Comparison of ENCODE assay signal across 11 mouse cellular contexts in genomic region chr8:121130522-121130921, GRCm38 (mm10). TPM values are rescaled to one million over a fixed set of nuclear protein-coding genes. Genes with fewer than 3 reads are reported as not detected.
A peak's percentile ranks its signal among the peaks of the same experiment; 100 is the strongest.
DNase-seq lines count a peak whose midpoint lies in the region; ATAC-seq and TF ChIP-seq lines count a peak whose summit lies in the region.
"Had no signal": no experiment of that assay in that cellular context is flagged by ENCODE, and none has a peak within 500 bp of the region (broad histone marks: within the 10 kb centered on the region; RNA-seq: fewer than 3 reads in every experiment).

No protein-coding gene starts in this region.

- ATAC-seq in forebrain, postnatal 0 days, result no peak
- ATAC-seq in forebrain, embryonic 15.5 days (replicated peaks), result no peak
- no peak for ATAC-seq in midbrain, embryonic 13.5 days
- no peak for ATAC-seq in intestine, embryonic 14.5 days (replicated peaks; ENCODE audit: low FRiP score, low TSS enrichment, low read depth)

- no peak overlapping the region for H3K4me2 ChIP-seq in forebrain, postnatal 0 days (ENCODE audit: low read depth)
- H3K4me2 ChIP-seq in forebrain, embryonic 15.5 days (replicated peaks), result no peak overlapping the region
- no peak overlapping the region for H3K4me2 ChIP-seq in midbrain, embryonic 13.5 days (replicated peaks)
- H3K4me2 ChIP-seq in intestine, embryonic 14.5 days (ENCODE audit: low read length), result peak overlapping the region; percentile 49

- peak; percentile 59 for TF ChIP-seq CTCF in forebrain, postnatal 0 days (IDR thresholded peaks at IDR 0.05; ENCODE audit: low read depth)
- TF ChIP-seq CTCF in small intestine, adult 2 months (IDR thresholded peaks at IDR 0.05; ENCODE audit: extremely low read depth, insufficient read length, insufficient replicate concordance, low read depth, low read length), result peak; percentile 29; the same call in 1 of the 2 replicates

- peak; percentile 6 for DNase-seq in forebrain, postnatal 0 days
- DNase-seq in midbrain, embryonic 10.5 days (ENCODE audit: low spot score), result peak; percentile 41
- peak; percentile 76 for DNase-seq in intestine, embryonic 14.5 days (ENCODE audit: low spot score)
- DNase-seq in thymus, postnatal 14 days, result no peak
- DNase-seq in thymus, postnatal 25 days, result no peak
- DNase-seq: cerebellum, adult 8-10 months; thymus, adult 18-20 months had no signal

- no peaks in the 10 kb centered on the region for H3K4me1 ChIP-seq in forebrain, postnatal 0 days (ENCODE audit: insufficient read depth)
- H3K4me1 ChIP-seq in forebrain, embryonic 15.5 days, result peaks cover 17% of the 10 kb centered on the region
- H3K4me1 ChIP-seq in midbrain, embryonic 10.5 days, result peaks cover 27% of the 10 kb centered on the region
- H3K4me1 ChIP-seq in midbrain, embryonic 13.5 days (replicated peaks), result peaks cover 21% of the 10 kb centered on the region
- peaks cover 20% of the 10 kb centered on the region; the same call in 1 of the 2 replicates for H3K4me1 ChIP-seq in intestine, embryonic 14.5 days (replicated peaks; ENCODE audit: control insufficient read depth, insufficient read depth, low read length)
- no peaks in the 10 kb centered on the region; the same call in 1 of the 2 replicates for H3K4me1 ChIP-seq in small intestine, adult 2 months (ENCODE audit: control insufficient read depth, insufficient read depth, insufficient read length, low read length)

- no peaks in the 10 kb centered on the region for H3K36me3 ChIP-seq in forebrain, postnatal 0 days (ENCODE audit: insufficient read depth)
- no peaks in the 10 kb centered on the region for H3K36me3 ChIP-seq in forebrain, embryonic 15.5 days
- H3K36me3 ChIP-seq in midbrain, embryonic 10.5 days, result no peaks in the 10 kb centered on the region
- H3K36me3 ChIP-seq in midbrain, embryonic 13.5 days, result no peaks in the 10 kb centered on the region
- H3K36me3 ChIP-seq in intestine, embryonic 14.5 days (ENCODE audit: control insufficient read depth, insufficient read depth, low read length), result no peaks in the 10 kb centered on the region
- H3K36me3 ChIP-seq in small intestine, adult 2 months (ENCODE audit: control insufficient read depth, insufficient read depth, low read length), result no peaks in the 10 kb centered on the region
- H3K36me3 ChIP-seq: G1E had no signal

- TF ChIP-seq POLR2A in small intestine, adult 2 months (IDR thresholded peaks at IDR 0.05; ENCODE audit: low read depth, low read length), result no peak

- H3K4me3 ChIP-seq in forebrain, postnatal 0 days (ENCODE audit: low read depth, low read length), result no peak overlapping the region
- H3K4me3 ChIP-seq in forebrain, embryonic 15.5 days, result no peak overlapping the region
- H3K4me3 ChIP-seq in midbrain, embryonic 10.5 days, result no peak overlapping the region
- no peak overlapping the region for H3K4me3 ChIP-seq in midbrain, embryonic 13.5 days (replicated peaks)
- H3K4me3 ChIP-seq in intestine, embryonic 14.5 days (ENCODE audit: low read depth, low read length), result peak overlapping the region; percentile 13
- peak overlapping the region; percentile 8; the same call in 1 of the 2 replicates for H3K4me3 ChIP-seq in small intestine, adult 2 months (ENCODE audit: low read depth, low read length)

- H3K27me3 ChIP-seq in forebrain, postnatal 0 days (ENCODE audit: insufficient read depth, low read length), result peaks cover 67% of the 10 kb centered on the region
- H3K27me3 ChIP-seq in forebrain, embryonic 15.5 days, result peaks cover 75% of the 10 kb centered on the region
- H3K27me3 ChIP-seq in midbrain, embryonic 10.5 days (ENCODE audit: low read depth, poor library complexity, severe bottlenecking), result peaks cover 90% of the 10 kb centered on the region
- H3K27me3 ChIP-seq in midbrain, embryonic 13.5 days, result peaks cover 87% of the 10 kb centered on the region
- H3K27me3 ChIP-seq in intestine, embryonic 14.5 days (replicated peaks; ENCODE audit: control insufficient read depth, insufficient read depth, low read length), result peaks cover 57% of the 10 kb centered on the region
- H3K27me3 ChIP-seq in small intestine, adult 2 months (ENCODE audit: control insufficient read depth, insufficient read depth, low read length), result peaks cover 45% of the 10 kb centered on the region

- 35% methylated on average over 5 of the region's 5 CpGs for WGBS in forebrain, postnatal 0 days
- 33% methylated on average over 5 of the region's 5 CpGs for WGBS in forebrain, embryonic 15.5 days
- 34% methylated on average over 5 of the region's 5 CpGs for WGBS in midbrain, embryonic 10.5 days
- 35% methylated on average over 5 of the region's 5 CpGs for WGBS in midbrain, embryonic 13.5 days
- WGBS in intestine, embryonic 14.5 days, result 37% methylated on average over 5 of the region's 5 CpGs
- WGBS in small intestine, adult 2 months, result 31% methylated on average over 5 of the region's 5 CpGs

- no peaks in the 10 kb centered on the region for H3K9me3 ChIP-seq in forebrain, postnatal 0 days (ENCODE audit: low read length)
- H3K9me3 ChIP-seq in forebrain, embryonic 15.5 days, result no peaks in the 10 kb centered on the region
- no peaks in the 10 kb centered on the region for H3K9me3 ChIP-seq in midbrain, embryonic 10.5 days (replicated peaks)
- H3K9me3 ChIP-seq in midbrain, embryonic 13.5 days, result no peaks in the 10 kb centered on the region
- no peaks in the 10 kb centered on the region for H3K9me3 ChIP-seq in intestine, embryonic 14.5 days (ENCODE audit: control insufficient read depth, low read length)

- no peak overlapping the region for H3K9ac ChIP-seq in forebrain, postnatal 0 days
- H3K9ac ChIP-seq in forebrain, embryonic 15.5 days (replicated peaks), result no peak overlapping the region
- no peak overlapping the region for H3K9ac ChIP-seq in midbrain, embryonic 13.5 days (replicated peaks)
- H3K9ac ChIP-seq in intestine, embryonic 14.5 days (ENCODE audit: low read length), result no peak overlapping the region

- no peak overlapping the region for H3K27ac ChIP-seq in forebrain, postnatal 0 days (ENCODE audit: low read depth, low read length)
- no peak overlapping the region for H3K27ac ChIP-seq in forebrain, embryonic 15.5 days (replicated peaks)
- no peak overlapping the region for H3K27ac ChIP-seq in midbrain, embryonic 10.5 days (replicated peaks)
- no peak overlapping the region for H3K27ac ChIP-seq in midbrain, embryonic 13.5 days
- H3K27ac ChIP-seq in intestine, embryonic 14.5 days (ENCODE audit: low read depth), result no peak overlapping the region
- no peak overlapping the region for H3K27ac ChIP-seq in small intestine, adult 2 months (ENCODE audit: insufficient read depth, low read depth, low read length)

RNA-seq across cellular contexts. Expression of gene Foxl1, which starts 2.8 kb away (rescaled TPM):
- total RNA-seq in forebrain, postnatal 0 days (2014; rRNA removed), result 0.19 TPM in 1 of 2 replicates, not detected in the other
- polyA plus RNA-seq in forebrain, postnatal 0 days (2015; fragmentation: Nextera tagmentation; extraction: Ambion mirVana), result 0.06 TPM in 1 of 2 replicates, not detected in the other
- polyA plus RNA-seq in forebrain, embryonic 15.5 days (2015; fragmentation: Nextera tagmentation; extraction: Ambion mirVana), result 0.10 and 0.18 TPM in 2 replicates
- 1.1 TPM in 2 replicates for polyA plus RNA-seq in midbrain, embryonic 10.5 days (2016; fragmentation: Nextera tagmentation; extraction: Ambion mirVana)
- 0.12 and 0.13 TPM in 2 replicates for polyA plus RNA-seq in midbrain, embryonic 13.5 days (2015; fragmentation: Nextera tagmentation; extraction: Ambion mirVana)
- polyA plus RNA-seq in intestine, embryonic 14.5 days (2014; fragmentation: Nextera tagmentation; extraction: Ambion mirVana), result 6.5 and 7.7 TPM in 2 replicates
- 3.0 and 7.9 TPM in 2 replicates for polyA plus RNA-seq in small intestine, adult 2 months (2012; rRNA removed)
- total RNA-seq: G1E had no signal
- polyA plus RNA-seq: G1E had no signal

RNA-seq across cellular contexts. Expression of gene Foxc2, which starts 14.6 kb away (rescaled TPM):
- 3.1 and 6.5 TPM in 2 replicates for total RNA-seq in forebrain, postnatal 0 days (2014; rRNA removed)
- polyA plus RNA-seq in forebrain, postnatal 0 days (2015; fragmentation: Nextera tagmentation; extraction: Ambion mirVana), result 2.6 and 2.7 TPM in 2 replicates
- polyA plus RNA-seq in forebrain, embryonic 15.5 days (2015; fragmentation: Nextera tagmentation; extraction: Ambion mirVana), result 1.6 and 2.0 TPM in 2 replicates
- 5.1 and 6.1 TPM in 2 replicates for polyA plus RNA-seq in midbrain, embryonic 10.5 days (2016; fragmentation: Nextera tagmentation; extraction: Ambion mirVana)
- 1.3 and 1.9 TPM in 2 replicates for polyA plus RNA-seq in midbrain, embryonic 13.5 days (2015; fragmentation: Nextera tagmentation; extraction: Ambion mirVana)
- polyA plus RNA-seq in intestine, embryonic 14.5 days (2014; fragmentation: Nextera tagmentation; extraction: Ambion mirVana), result 0.43 and 0.48 TPM in 2 replicates
- polyA plus RNA-seq in small intestine, adult 2 months (2012; rRNA removed), result 0.53 and 0.63 TPM in 2 replicates
- total RNA-seq: G1E had no signal

RNA-seq across cellular contexts. Expression of gene Mthfsd, which starts 22.3 kb away (rescaled TPM):
- total RNA-seq in forebrain, postnatal 0 days (2014; rRNA removed), result 38.7 and 76.5 TPM in 2 replicates
- polyA plus RNA-seq in forebrain, postnatal 0 days (2015; fragmentation: Nextera tagmentation; extraction: Ambion mirVana), result 30.3 and 33.3 TPM in 2 replicates
- polyA plus RNA-seq in forebrain, embryonic 15.5 days (2015; fragmentation: Nextera tagmentation; extraction: Ambion mirVana), result 49.8 and 55.4 TPM in 2 replicates
- 66.3 and 66.8 TPM in 2 replicates for polyA plus RNA-seq in midbrain, embryonic 10.5 days (2016; fragmentation: Nextera tagmentation; extraction: Ambion mirVana)
- 57.8 and 60.7 TPM in 2 replicates for polyA plus RNA-seq in midbrain, embryonic 13.5 days (2015; fragmentation: Nextera tagmentation; extraction: Ambion mirVana)
- 59.2 and 62.9 TPM in 2 replicates for polyA plus RNA-seq in intestine, embryonic 14.5 days (2014; fragmentation: Nextera tagmentation; extraction: Ambion mirVana)
- polyA plus RNA-seq in small intestine, adult 2 months (2012; rRNA removed), result 22.6 and 23.4 TPM in 2 replicates

RNA-seq across cellular contexts. Expression of gene Foxf1, which starts 46.3 kb away (rescaled TPM):
- 1.3 and 2.3 TPM in 2 replicates for total RNA-seq in forebrain, postnatal 0 days (2014; rRNA removed)
- polyA plus RNA-seq in forebrain, postnatal 0 days (2015; fragmentation: Nextera tagmentation; extraction: Ambion mirVana), result 1.4 and 1.6 TPM in 2 replicates
- polyA plus RNA-seq in forebrain, embryonic 15.5 days (2015; fragmentation: Nextera tagmentation; extraction: Ambion mirVana), result 0.54 and 0.87 TPM in 2 replicates
- polyA plus RNA-seq in midbrain, embryonic 10.5 days (2016; fragmentation: Nextera tagmentation; extraction: Ambion mirVana), result 0.17 and 1.1 TPM in 2 replicates
- polyA plus RNA-seq in midbrain, embryonic 13.5 days (2015; fragmentation: Nextera tagmentation; extraction: Ambion mirVana), result 0.39 and 0.71 TPM in 2 replicates
- polyA plus RNA-seq in intestine, embryonic 14.5 days (2014; fragmentation: Nextera tagmentation; extraction: Ambion mirVana), result 129 and 149 TPM in 2 replicates
- 28.2 and 49.6 TPM in 2 replicates for polyA plus RNA-seq in small intestine, adult 2 months (2012; rRNA removed)
- polyA plus RNA-seq: G1E had no signal

Comparison
In these comparisons a context has a peak if more than half of its experiments do, and no peak if none do; other contexts are left out.
1. DNase-seq: peak in forebrain, postnatal 0 days (single experiment), midbrain, embryonic 10.5 days (single experiment) and intestine, embryonic 14.5 days (single experiment); none in thymus, postnatal 14 days (single experiment) and thymus, postnatal 25 days (single experiment).
2. H3K4me3 ChIP-seq: peak in intestine, embryonic 14.5 days (single experiment) and small intestine, adult 2 months (single experiment); none in forebrain, postnatal 0 days (single experiment), forebrain, embryonic 15.5 days (single experiment), midbrain, embryonic 10.5 days (single experiment) and midbrain, embryonic 13.5 days (single experiment).